Mouse (Mus musculus) G1E (cell line): ENCODE measurements around the gene Ccdc60.

Experiments used
- CTCF ChIP-seq: IDR thresholded peaks from 2 replicates; pipeline ENCODE4 v1.5.1; 2012; ENCODE audit warnings: low read depth, low read length, inconsistent platforms, mixed read lengths
- GATA1 ChIP-seq: IDR thresholded peaks from 2 replicates; pipeline ENCODE4 v1.6.1; 2012; ENCODE audit warnings: borderline replicate concordance, low read length, inconsistent platforms, mixed read lengths
- POLR2AphosphoS5 ChIP-seq: IDR thresholded peaks from 2 replicates; pipeline ENCODE4 v1.6.1; 2012; ENCODE audit warnings: low read depth, low read length, inconsistent platforms; ENCODE audit not compliant: insufficient replicate concordance
- TAL1 ChIP-seq: conservative IDR thresholded peaks from 2 replicates; pipeline ENCODE4 v1.6.1; 2012; ENCODE audit warnings: low read depth, low read length, inconsistent platforms, mixed read lengths

- TF ChIP-seq CTCF, result no peak
- no peak for TF ChIP-seq GATA1
- TF ChIP-seq TAL1, result no peak
- no peak for TF ChIP-seq POLR2AphosphoS5
These were observed 8.3 kb downstream of the Ccdc60 start for GRCm38 (mm10) chr5:116280518-116280917.
